Mouse (Mus musculus): ENCODE data around the gene Frrs1l. TPM values are rescaled to one million over a fixed set of nuclear protein-coding genes. Genes with fewer than 3 reads are reported as not detected.

Gene Frrs1l
- polyA plus RNA-seq, 1 experiment from 2014 or later = 25.3 TPM

GRCm38 (mm10) chr4:56951701-56952100 lies 38.5 kb downstream of the Frrs1l start:
- Histone ChIP-seq H3K4me1 (replicated peaks; ENCODE audit: control insufficient read depth, insufficient read depth, low read length) (peaks cover 2% of the 10 kb centered on the region; the same call in 1 of the 2 replicates), H3K4me2 (ENCODE audit: low read length) (no peak overlapping the region), H3K9me3 (ENCODE audit: control insufficient read depth, low read length) (no peaks in the 10 kb centered on the region), H3K27ac (ENCODE audit: low read length) (no peak overlapping the region), H3K4me3 (replicated peaks; ENCODE audit: low read length) (no peak overlapping the region), H3K36me3 (ENCODE audit: control insufficient read depth, insufficient read depth) (no peaks in the 10 kb centered on the region), H3K9ac (replicated peaks; ENCODE audit: low read depth, low read length) (no peak overlapping the region), H3K27me3 (replicated peaks; ENCODE audit: control insufficient read depth, insufficient read depth, low read length) (no peaks in the 10 kb centered on the region)
- ATAC-seq = no peak
- 86% methylated on average over 3 of the region's 3 CpGs for WGBS

GRCm38 (mm10) chr4:56949494-56949893 lies 40.7 kb downstream of the Frrs1l start:
- Histone ChIP-seq H3K9ac (replicated peaks; ENCODE audit: low read depth, low read length) (no peak overlapping the region), H3K27ac (ENCODE audit: low read length) (no peak overlapping the region), H3K36me3 (ENCODE audit: control insufficient read depth, insufficient read depth) (no peaks in the 10 kb centered on the region), H3K4me3 (replicated peaks; ENCODE audit: low read length) (no peak overlapping the region), H3K4me2 (ENCODE audit: low read length) (no peak overlapping the region), H3K4me1 (replicated peaks; ENCODE audit: control insufficient read depth, insufficient read depth, low read length) (peaks cover 13% of the 10 kb centered on the region), H3K9me3 (ENCODE audit: control insufficient read depth, low read length) (no peaks in the 10 kb centered on the region), H3K27me3 (replicated peaks; ENCODE audit: control insufficient read depth, insufficient read depth, low read length) (no peaks in the 10 kb centered on the region)
- ATAC-seq = no peak
- 66% methylated on average over 6 of the region's 6 CpGs for WGBS

- H3K4me2 ChIP-seq (ENCODE audit: low read length) = peak within 1 kb of the TSS; percentile 92
- peak within 1 kb of the TSS; percentile 82 for H3K27ac ChIP-seq (ENCODE audit: low read length)
- H3K27me3 ChIP-seq (replicated peaks; ENCODE audit: control insufficient read depth, insufficient read depth, low read length) = no peaks in the 10 kb centered on the region
- peak within 1 kb of the TSS; percentile 75 for H3K4me3 ChIP-seq (replicated peaks; ENCODE audit: low read length)
- WGBS = under 1% methylated on average over 106 of the region's 107 CpGs
- no peaks in the 10 kb centered on the region for H3K36me3 ChIP-seq (ENCODE audit: control insufficient read depth, insufficient read depth)
- peaks cover 16% of the 10 kb centered on the region for H3K4me1 ChIP-seq (replicated peaks; ENCODE audit: control insufficient read depth, insufficient read depth, low read length)
- ATAC-seq = peak; percentile 98
- H3K9me3 ChIP-seq (ENCODE audit: control insufficient read depth, low read length) = no peaks in the 10 kb centered on the region
- peak within 1 kb of the TSS; percentile 71 for H3K9ac ChIP-seq (replicated peaks; ENCODE audit: low read depth, low read length)
Measured at GRCm38 (mm10) chr4:56946641-56947640, 43.2 kb downstream of the Frrs1l start, which contains the start of gene Tmem245. Gene Tmem245, minus strand, starts transcription at chr4:56947437.

- H3K4me2 ChIP-seq (ENCODE audit: low read length) = peak overlapping the region; percentile 92
- peak overlapping the region; percentile 75 for H3K4me3 ChIP-seq (replicated peaks; ENCODE audit: low read length)
- H3K27me3 ChIP-seq (replicated peaks; ENCODE audit: control insufficient read depth, insufficient read depth, low read length) = no peaks in the 10 kb centered on the region
- H3K36me3 ChIP-seq (ENCODE audit: control insufficient read depth, insufficient read depth) = no peaks in the 10 kb centered on the region
- no peak overlapping the region for H3K27ac ChIP-seq (ENCODE audit: low read length)
- H3K9ac ChIP-seq (replicated peaks; ENCODE audit: low read depth, low read length) = peak overlapping the region; percentile 71
- ATAC-seq = no peak
- peaks cover 18% of the 10 kb centered on the region for H3K4me1 ChIP-seq (replicated peaks; ENCODE audit: control insufficient read depth, insufficient read depth, low read length)
- WGBS = under 1% methylated on average over 14 of the region's 14 CpGs
- no peaks in the 10 kb centered on the region for H3K9me3 ChIP-seq (ENCODE audit: control insufficient read depth, low read length)
Measured at GRCm38 (mm10) chr4:56946180-56946579, 44.0 kb downstream of the Frrs1l start.

GRCm38 (mm10) chr4:56944286-56944685 lies 45.9 kb downstream of the Frrs1l start:
- H3K9me3 ChIP-seq (ENCODE audit: control insufficient read depth, low read length) = no peaks in the 10 kb centered on the region
- H3K4me1 ChIP-seq (replicated peaks; ENCODE audit: control insufficient read depth, insufficient read depth, low read length) = peaks cover 18% of the 10 kb centered on the region
- no peaks in the 10 kb centered on the region for H3K36me3 ChIP-seq (ENCODE audit: control insufficient read depth, insufficient read depth)
- no peak overlapping the region for H3K27ac ChIP-seq (ENCODE audit: low read length)
- no peak overlapping the region for H3K9ac ChIP-seq (replicated peaks; ENCODE audit: low read depth, low read length)
- H3K27me3 ChIP-seq (replicated peaks; ENCODE audit: control insufficient read depth, insufficient read depth, low read length) = no peaks in the 10 kb centered on the region
- H3K4me3 ChIP-seq (replicated peaks; ENCODE audit: low read length) = no peak overlapping the region
- H3K4me2 ChIP-seq (ENCODE audit: low read length) = no peak overlapping the region
- ATAC-seq = no peak
- 70% methylated on average over 4 of the region's 4 CpGs for WGBS

GRCm38 (mm10) chr4:56943258-56943657 lies 46.9 kb downstream of the Frrs1l start:
- no peaks in the 10 kb centered on the region for H3K9me3 ChIP-seq (ENCODE audit: control insufficient read depth, low read length)
- no peaks in the 10 kb centered on the region for H3K27me3 ChIP-seq (replicated peaks; ENCODE audit: control insufficient read depth, insufficient read depth, low read length)
- WGBS = 56% methylated on average over 1 of the region's 1 CpGs
- no peaks in the 10 kb centered on the region for H3K36me3 ChIP-seq (ENCODE audit: control insufficient read depth, insufficient read depth)
- no peak overlapping the region for H3K9ac ChIP-seq (replicated peaks; ENCODE audit: low read depth, low read length)
- no peak overlapping the region for H3K27ac ChIP-seq (ENCODE audit: low read length)
- no peak overlapping the region for H3K4me3 ChIP-seq (replicated peaks; ENCODE audit: low read length)
- no peak overlapping the region for H3K4me2 ChIP-seq (ENCODE audit: low read length)
- no peak for ATAC-seq
- H3K4me1 ChIP-seq (replicated peaks; ENCODE audit: control insufficient read depth, insufficient read depth, low read length) = peaks cover 18% of the 10 kb centered on the region

GRCm38 (mm10) chr4:56942567-56942966 lies 47.6 kb downstream of the Frrs1l start:
- Histone ChIP-seq H3K4me1 (replicated peaks; ENCODE audit: control insufficient read depth, insufficient read depth, low read length) (peaks cover 18% of the 10 kb centered on the region), H3K4me2 (ENCODE audit: low read length) (no peak overlapping the region), H3K36me3 (ENCODE audit: control insufficient read depth, insufficient read depth) (no peaks in the 10 kb centered on the region), H3K27ac (ENCODE audit: low read length) (no peak overlapping the region), H3K27me3 (replicated peaks; ENCODE audit: control insufficient read depth, insufficient read depth, low read length) (no peaks in the 10 kb centered on the region), H3K9ac (replicated peaks; ENCODE audit: low read depth, low read length) (no peak overlapping the region), H3K4me3 (replicated peaks; ENCODE audit: low read length) (no peak overlapping the region), H3K9me3 (ENCODE audit: control insufficient read depth, low read length) (no peaks in the 10 kb centered on the region)
- ATAC-seq = no peak
- whole genome bisulfite sequencing = 63% methylated on average over 1 of the region's 1 CpGs

GRCm38 (mm10) chr4:56941481-56941880 lies 48.7 kb downstream of the Frrs1l start:
- Histone ChIP-seq H3K36me3 (ENCODE audit: control insufficient read depth, insufficient read depth) (no peaks in the 10 kb centered on the region), H3K9ac (replicated peaks; ENCODE audit: low read depth, low read length) (no peak overlapping the region), H3K27me3 (replicated peaks; ENCODE audit: control insufficient read depth, insufficient read depth, low read length) (no peaks in the 10 kb centered on the region), H3K9me3 (ENCODE audit: control insufficient read depth, low read length) (no peaks in the 10 kb centered on the region), H3K4me3 (replicated peaks; ENCODE audit: low read length) (no peak overlapping the region), H3K4me2 (ENCODE audit: low read length) (no peak overlapping the region), H3K4me1 (replicated peaks; ENCODE audit: control insufficient read depth, insufficient read depth, low read length) (peaks cover 16% of the 10 kb centered on the region), H3K27ac (ENCODE audit: low read length) (no peak overlapping the region)
- WGBS = 32% methylated on average over 4 of the region's 4 CpGs
- ATAC-seq = no peak

- ATAC-seq = no peak
- H3K27me3 ChIP-seq (replicated peaks; ENCODE audit: control insufficient read depth, insufficient read depth, low read length) = no peaks in the 10 kb centered on the region
- H3K36me3 ChIP-seq (ENCODE audit: control insufficient read depth, insufficient read depth) = no peaks in the 10 kb centered on the region
- no peak overlapping the region for H3K4me2 ChIP-seq (ENCODE audit: low read length)
- 71% methylated on average over 6 of the region's 6 CpGs for WGBS
- no peaks in the 10 kb centered on the region for H3K9me3 ChIP-seq (ENCODE audit: control insufficient read depth, low read length)
- no peak overlapping the region for H3K9ac ChIP-seq (replicated peaks; ENCODE audit: low read depth, low read length)
- no peak overlapping the region for H3K4me3 ChIP-seq (replicated peaks; ENCODE audit: low read length)
- peaks cover 2% of the 10 kb centered on the region; the same call in 1 of the 2 replicates for H3K4me1 ChIP-seq (replicated peaks; ENCODE audit: control insufficient read depth, insufficient read depth, low read length)
- no peak overlapping the region for H3K27ac ChIP-seq (ENCODE audit: low read length)
Measured at GRCm38 (mm10) chr4:56937136-56937535, 53.1 kb downstream of the Frrs1l start.
